Mouse (Mus musculus) MEL-GATA-1-ER (cell line): Measurements from ENCODE around the gene Gm28038.

Experiments used
- DNase-seq: peaks from one replicate; pipeline ENCODE4 v3.0.0-alpha.2; 2012; ENCODE audit warnings: low read depth; ENCODE audit errors: extremely low read depth

Gm28038 gene

DNA sequence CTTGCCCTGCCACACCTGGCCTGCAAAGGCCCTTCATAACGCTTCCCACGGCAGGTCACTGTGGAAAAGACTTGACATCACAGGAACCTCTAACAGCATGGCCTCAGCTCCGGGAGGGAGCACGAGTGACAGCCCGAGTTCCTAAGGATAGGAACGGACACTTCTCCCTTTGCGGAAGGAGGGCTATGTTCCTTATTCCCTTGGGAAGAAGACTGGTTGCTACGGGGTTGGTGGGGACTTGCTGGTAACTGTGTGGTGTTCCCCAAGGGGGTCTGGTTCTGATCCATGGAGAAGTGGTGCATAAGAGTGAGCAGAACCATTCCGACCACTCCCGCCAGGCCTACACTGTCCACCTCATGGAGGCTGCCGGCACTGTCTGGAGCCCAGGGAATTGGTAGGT is at the start of gene Gm28038:
Gene Gm28038 (plus strand): TSS at position 301 of the 400 bp plus-strand sequence.
- DNase-seq = no peak

DNA sequence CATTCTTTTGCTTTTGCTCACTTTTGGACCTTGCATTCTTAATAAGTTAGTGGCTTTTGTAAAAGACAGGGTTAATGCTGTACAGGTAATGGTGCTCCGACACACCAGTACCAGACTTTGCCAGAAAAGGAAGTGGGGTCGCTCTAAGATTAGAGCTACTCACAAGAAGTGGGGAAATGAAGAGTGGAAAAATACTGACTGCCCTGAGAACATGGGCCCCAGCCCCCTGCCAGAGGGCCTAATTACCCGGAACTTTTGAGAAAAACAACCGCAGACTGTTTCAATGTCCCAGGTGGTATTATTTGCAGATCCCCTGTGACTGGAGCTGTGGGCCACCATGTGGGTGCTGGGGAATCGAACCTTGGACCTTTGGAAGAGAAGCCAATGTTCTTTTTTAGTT is 45.2 kb upstream of the Gm28038 start:
- no peak for DNase-seq

DNA sequence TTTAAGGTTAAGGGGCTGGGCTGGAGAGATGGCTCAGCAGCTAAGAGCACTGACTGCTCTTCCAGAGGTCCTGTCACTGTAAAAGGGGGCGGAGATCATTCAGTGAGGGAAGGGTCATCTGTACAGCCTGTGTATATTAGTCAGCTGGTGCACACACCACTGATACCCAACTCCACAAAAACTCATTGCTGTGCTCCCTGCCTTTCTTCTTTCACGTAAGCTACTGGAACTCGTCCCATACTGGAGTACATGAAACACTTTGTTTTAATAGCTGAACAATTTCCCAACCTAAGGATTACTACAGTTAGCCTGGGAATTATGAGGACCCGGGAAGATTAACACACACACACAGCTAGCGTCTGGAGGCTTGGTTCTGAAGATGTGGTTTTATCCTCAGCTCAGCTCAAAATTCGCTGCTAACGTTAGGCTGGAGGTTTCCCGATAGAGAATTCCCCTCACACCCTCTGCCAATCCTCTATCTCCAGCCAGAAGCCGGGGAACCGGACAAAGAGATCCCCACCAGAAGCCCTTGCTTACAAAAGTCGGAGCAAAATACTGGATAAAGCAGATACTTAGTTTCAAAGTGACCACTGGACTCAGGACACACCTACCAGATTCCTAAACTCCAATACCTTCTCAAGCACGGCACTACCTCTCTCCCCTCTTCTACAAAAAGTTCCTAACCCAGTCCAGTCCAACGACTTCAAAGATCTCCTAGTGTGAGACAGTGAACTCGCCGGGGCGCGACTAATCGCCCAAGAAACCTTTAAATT is 44.2 kb upstream of the Gm28038 start:
- peak; percentile 22 for DNase-seq

DNA sequence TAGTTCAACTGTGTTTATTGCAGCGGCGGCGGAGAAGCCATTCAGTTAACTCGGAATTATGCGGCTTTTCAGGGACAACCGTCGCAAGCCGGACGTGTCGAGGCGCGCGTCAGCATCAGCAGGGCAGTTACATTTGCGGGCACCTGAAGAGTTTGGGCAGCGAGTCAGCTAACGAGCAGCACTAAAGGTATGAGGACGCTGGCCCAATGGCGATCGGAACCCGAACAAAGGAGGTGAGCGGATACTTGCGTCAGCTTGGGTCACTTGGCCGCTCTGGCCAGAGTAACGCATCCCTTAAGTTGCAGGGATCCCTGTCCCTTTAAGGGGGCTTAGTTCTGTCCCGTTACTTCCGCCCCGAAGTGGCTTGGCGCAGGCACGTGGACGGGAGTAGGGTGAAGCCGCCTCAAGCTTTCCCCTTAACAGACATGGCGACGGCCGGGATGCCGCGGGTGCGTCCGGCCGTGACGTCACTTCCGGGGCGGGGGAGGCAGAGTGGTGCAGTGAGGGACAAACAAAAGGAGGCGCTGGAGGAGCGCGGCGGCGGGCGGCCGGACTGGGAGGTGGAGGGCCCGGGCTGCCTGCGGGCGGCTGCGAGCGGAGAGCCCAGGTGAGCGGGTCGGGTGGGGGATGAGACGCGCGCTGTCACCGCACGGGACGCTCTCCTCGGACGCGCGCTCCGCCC is 43.5 kb upstream of the Gm28038 start, which contains the start of gene Lrrc8a:
Gene Lrrc8a (plus strand): TSS at position 517 of the 682 bp plus-strand sequence.
- DNase-seq = peak; percentile 94

DNA sequence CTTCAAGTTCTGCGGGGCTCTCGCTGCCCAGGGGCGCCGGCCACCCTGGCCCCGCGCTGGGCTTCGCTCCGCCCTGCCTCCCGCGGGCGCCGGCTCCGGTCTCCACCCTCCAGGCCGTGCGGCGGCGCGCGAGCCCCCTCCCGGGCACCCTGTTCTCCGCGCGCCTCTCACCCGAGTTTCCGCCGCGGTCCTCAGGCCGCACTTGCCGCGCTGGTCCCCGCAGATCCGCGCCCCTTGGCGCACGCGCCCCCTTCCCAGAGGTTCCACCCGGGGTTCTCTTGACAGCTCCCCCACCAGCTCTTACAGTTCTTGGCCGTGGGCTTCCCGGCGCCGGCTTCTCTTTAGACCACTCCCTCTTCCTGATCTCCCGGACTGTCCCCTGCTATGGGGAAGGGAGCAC is 43.0 kb upstream of the Gm28038 start:
- no peak for DNase-seq

DNA sequence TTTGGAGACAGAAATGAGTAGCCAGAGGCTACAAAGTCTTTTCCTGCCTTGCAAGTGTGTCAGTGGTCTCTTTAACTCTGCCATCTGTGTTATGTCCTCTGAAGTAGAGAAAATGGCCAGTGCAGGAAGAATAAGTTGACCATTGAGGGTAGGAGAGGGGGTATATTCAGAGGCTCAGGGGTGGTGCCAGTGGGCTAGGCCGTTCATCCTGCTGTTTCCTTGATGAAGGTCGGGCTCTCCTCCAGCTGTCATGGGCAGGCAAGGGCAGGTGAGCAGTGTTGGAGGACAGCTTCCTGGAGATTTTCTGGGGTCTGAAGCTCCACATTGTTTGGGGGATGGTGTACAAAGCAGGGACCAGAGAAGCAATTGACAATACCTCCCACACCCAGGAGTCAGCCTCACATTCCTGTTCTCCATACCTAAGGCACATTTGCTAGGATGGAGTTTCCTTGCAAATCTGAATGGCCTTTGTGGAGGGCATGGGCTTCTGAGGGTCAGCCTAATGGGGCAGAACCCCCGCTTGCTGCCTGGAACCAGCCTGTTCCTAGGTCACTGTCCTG is 41.9 kb upstream of the Gm28038 start:
- DNase-seq = no peak

DNA sequence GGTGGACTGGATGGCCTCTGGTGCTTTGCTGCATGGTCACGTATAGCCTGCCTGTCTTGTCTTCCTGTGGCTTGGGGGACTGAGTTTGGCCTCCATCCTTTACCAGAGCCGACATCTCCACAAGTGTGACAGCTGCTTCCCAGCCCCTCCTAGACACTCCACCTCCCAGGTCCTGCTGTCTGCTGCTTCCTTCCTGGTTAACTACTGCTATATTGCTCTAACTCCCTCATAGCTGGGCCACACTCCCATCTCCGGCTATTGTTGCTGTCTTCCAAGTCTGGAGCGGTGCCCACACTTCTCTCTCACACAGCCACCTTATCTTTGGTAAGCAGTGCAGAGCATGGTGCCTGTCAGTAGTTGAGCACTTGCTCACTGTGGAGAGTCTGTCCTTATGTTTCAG is 41.1 kb upstream of the Gm28038 start:
- peak; percentile 82 for DNase-seq

DNA sequence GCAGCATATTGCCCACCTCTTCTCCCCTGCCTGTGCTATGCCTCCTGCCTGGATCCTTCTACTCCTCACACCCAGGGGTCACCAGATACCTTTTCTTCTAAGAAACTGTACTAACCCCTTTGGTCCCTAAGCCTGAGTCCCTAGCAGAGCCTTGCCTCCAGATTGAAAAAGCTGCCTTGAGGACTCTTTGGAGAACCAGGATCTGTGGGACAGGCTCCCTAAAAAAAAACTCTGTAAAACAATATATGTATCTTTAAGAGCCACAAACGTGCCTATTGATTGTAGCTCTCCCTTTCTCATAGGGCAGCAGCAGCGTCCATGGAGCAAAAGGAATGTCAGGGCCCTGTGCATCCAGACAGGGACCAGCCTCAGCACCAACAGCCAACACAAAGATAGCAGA is 40.6 kb upstream of the Gm28038 start, which contains the start of gene Gm28035:
Gene Gm28035 (plus strand): TSS at position 301 of the 400 bp plus-strand sequence.
- DNase-seq = no peak

DNA sequence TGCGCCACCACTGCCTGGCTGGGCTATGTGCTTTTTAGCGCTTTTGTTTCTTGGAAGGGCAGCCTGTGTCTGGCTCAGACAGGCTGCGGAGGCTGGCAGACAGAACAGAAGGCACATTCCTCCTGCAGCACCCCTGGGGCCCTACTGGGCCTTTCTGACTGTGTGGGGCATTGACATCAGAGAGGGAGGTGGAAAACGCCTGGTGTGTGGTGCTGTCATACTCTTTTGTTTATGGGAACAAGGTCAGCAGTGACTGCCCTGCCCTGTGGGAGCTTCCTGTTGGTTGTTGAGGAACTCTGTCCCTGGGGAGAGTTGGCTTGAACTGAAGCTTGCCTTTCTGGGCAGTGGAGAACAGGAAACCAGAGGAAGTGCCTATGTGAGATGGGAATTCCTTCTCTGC is 38.3 kb upstream of the Gm28038 start:
- DNase-seq = no peak

DNA sequence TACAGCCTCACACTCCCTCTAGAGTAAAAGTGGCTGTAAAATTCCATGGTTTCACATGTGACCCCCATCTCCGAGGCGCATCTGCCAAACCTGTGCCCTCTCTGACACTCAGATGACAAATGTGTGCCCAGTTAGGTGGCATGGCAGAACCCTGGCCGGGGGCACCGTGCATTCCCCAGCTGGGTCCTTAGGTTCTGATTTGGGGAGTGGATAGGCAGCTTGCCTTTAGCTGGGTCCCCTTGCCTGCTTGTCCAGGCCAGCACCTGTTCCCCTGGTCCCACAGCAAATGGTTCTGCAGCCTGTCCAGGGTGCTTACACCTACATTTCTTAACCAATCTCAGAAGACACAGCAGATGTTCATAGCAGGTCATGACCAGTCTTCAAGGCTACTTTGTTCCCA is 37.5 kb upstream of the Gm28038 start:
- no peak for DNase-seq

DNA sequence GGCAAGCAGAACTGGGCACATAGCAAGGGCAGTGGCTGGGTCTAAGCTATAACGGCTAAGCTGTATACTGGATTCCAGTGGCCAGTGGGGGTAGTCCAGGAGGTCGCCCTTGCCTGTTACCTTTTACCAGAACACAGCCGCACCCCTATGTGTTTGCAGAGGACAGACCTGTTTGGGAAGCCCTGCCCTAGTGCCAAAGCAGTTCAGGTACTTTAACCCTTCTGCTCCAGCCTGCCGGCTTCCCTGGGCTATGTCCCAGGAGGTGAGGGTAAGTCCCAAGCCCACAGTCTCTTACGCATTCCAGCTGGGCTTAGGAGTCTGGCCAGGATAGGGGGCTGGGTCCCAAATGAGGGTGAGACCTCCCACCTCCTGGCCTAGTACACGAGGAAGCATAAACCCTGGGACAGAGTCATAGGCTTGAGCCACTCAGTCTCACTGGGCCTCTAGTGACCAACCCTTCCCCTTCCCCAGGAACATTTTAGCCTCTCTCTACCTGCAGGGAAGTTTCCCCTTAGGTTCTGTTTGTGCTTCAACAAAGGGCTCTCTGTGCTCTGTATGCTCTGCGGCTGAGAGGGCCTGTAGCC is 36.2 kb upstream of the Gm28038 start:
- no peak for DNase-seq

DNA sequence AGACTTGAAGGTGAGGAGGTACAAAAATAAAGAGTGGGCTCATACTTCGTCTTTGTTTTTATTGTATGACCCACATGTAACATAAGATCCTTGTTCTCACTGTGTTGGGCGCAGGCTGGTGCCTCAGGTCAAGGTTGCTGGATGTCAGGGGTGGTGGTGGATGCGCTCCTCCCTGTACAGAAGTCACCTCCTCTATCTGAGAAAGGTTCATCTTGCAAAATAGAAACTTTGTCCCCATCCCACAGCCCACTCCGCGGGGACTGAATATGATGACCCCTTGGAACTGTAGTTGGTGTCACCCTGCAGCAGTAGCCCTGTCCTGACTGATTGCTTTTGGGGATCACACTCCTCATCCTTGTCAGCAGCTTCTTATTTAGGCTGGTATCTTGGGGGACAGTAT is 33.8 kb upstream of the Gm28038 start:
- no peak for DNase-seq

DNA sequence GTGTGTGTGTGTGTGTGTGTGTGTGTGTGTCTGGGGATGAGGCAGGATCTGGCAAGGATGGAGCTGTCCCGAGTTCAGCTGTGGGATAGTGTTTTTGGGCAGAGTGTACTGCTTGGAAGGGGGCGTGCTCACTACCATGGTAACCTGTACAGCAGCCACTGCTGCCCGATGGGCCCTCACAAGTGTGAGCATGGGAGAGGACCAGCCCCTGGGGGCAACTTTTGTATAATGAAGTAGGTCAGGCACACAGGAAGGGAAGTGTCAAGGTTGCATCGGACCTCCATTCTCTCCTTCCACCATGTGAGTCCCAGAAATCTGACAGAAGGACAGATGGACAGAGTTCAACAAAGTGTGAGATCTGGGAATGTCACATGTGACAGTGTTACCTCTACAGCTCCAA is 33.2 kb upstream of the Gm28038 start:
- DNase-seq = no peak

DNA sequence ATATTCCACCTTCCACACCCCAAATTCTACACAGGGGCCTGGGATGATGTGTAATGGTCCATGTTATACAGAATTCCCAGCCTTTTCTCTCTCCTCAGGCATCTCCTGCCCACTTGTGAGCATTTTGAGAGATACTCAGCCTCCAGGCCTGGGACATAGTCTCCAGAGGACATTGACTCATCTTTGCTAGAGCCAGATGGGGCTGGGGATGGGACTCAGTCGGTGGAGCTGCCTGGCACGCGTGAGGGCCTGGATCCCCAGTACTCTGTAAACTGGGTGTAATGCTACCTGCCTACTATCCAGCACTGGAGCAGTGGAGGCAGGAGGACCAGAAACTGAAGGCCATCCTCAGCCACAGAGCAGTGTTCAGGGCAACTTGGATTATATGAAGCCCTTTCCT is 31.7 kb upstream of the Gm28038 start:
- DNase-seq = no peak

DNA sequence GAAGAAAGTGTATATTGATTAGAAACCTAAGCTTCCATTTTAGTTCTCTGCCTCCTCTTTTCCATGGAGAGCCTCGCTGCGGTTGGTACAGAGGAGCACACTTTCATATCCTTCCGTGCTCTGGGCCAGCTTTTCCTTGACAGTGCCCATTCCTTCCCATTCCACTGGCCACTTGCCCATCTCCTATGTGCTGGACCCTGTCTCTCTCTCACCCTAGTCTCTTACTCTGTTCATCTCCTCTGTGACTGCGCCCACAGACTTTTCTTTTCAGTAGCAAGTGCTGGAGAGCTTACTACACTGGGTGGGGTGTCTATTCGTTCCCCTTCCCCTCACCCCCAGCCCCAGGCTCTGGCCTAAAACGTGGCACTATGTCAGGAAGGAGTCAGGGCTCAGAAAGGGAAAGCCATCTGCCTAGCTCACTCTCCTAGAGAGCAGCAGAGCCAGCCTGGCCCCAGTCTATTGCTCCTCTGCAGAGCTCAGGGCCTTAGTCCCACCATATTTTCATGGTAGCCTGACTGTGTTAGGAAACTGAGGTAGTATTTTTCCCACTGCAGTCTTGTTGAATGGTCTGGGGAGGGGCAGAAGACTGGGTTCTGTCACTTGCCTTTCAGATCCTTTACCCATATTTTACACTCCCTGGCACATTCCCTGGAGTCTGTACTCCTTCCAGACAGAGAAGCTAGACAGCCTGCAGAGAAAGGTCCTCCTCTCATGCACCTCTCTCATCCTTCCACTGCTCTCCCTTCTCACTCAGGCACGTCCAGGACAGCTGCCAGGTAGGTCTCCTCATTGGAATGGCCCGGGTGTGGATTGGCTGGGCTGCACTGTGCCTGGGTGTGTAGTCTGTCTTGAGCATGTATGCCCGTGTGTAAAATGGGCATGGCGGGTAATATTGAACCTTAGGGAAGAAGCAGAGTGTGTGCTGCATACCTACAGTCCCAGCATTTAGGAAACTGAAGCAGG is 30.4 kb upstream of the Gm28038 start:
- DNase-seq = no peak

DNA sequence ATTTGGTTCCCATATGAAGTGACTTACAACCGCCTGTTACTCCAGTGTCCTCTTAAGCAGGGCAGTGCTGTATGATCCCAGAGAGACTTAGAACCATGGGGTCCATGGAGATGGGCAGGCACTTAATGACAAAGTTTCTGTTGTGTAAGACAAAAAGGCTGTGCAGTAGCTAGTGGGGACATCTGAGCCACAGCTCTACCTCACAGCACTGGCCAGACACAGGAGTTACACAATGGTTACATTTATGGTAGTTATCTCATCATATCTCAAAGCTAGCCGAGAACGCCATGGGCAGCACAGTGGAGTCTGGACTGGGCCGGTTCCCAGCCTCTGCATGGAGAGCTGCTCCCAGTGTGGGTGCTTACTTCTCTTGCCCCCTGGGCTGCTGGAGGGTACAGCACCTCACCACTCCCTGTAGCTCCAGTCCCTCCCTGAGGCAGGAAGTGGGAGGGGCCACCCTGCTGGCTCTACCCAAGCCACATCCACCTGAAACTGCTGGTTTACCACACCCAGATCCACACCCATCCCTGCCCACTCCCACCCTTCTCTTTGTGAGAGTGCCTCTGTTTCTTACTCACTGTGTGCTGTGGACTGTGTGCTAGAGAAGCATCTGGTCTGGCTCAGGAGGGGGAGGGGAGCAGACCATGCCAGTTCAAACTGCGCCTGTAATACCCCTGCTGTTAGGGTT is 29.3 kb upstream of the Gm28038 start:
- no peak for DNase-seq

DNA sequence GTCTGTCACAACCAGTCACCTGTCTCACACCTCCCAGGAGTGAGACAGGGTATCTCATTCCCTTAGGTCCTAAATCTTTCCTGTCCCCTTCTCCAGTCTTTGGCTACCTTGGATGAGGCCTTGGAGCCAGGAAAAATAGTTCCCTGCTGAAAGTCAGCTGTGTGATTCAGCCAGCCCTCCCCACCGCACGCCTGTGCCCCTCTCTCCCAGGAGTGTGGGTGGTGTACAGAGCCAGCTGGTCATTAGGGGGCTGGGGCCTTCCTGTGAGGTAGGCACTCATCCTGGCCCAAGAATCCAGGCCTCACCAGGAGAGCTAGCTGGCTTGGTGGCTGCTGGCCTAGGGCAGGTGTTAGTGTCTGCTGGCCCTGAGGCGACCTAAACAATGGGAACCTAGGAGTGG is 28.3 kb upstream of the Gm28038 start:
- no peak for DNase-seq

DNA sequence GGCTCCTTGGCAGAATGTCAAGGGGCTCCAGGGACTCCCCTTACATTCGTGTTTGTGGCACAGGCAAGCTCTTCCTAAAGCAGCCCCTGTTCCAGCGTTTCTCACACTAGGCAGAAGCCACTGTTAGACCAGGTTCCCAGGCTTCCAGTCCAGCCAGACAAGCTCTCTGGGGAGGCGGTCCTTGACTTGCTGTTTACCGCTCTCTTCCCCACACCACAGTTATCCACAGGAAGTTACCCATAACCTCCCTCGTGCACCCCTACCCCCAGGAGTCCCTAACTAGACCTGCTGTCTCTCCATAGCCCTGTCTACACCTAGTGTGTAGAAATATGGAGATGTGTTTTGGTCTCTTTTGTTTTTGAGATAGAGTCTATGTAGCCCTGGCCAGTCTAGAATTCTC is 27.0 kb upstream of the Gm28038 start:
- no peak for DNase-seq

DNA sequence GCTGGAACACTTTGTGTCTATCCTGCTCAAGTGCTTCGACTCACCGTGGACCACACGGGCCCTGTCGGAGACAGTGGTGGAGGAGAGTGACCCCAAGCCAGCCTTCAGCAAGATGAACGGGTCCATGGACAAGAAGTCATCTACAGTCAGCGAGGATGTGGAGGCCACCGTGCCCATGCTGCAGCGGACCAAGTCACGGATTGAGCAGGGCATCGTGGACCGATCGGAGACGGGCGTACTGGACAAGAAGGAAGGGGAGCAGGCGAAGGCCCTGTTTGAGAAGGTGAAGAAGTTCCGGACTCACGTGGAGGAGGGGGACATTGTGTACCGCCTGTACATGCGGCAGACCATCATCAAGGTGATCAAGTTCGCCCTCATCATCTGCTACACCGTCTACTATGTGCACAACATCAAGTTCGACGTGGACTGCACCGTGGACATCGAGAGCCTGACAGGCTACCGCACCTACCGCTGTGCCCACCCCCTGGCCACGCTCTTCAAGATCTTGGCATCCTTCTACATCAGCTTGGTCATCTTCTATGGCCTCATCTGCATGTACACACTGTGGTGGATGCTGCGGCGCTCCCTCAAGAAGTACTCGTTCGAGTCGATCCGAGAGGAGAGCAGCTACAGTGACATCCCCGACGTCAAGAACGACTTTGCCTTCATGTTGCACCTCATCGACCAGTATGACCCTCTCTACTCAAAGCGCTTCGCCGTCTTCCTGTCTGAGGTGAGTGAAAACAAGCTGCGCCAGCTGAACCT is 25.0 kb upstream of the Gm28038 start:
- no peak for DNase-seq
